Mouse (Mus musculus): ENCODE measurements around the gene Odf4. TPM values are rescaled to one million over a fixed set of nuclear protein-coding genes. Genes with fewer than 3 reads are reported as not detected.

The Odf4 gene
- polyA plus RNA-seq, 1 experiment = not detected

DNA sequence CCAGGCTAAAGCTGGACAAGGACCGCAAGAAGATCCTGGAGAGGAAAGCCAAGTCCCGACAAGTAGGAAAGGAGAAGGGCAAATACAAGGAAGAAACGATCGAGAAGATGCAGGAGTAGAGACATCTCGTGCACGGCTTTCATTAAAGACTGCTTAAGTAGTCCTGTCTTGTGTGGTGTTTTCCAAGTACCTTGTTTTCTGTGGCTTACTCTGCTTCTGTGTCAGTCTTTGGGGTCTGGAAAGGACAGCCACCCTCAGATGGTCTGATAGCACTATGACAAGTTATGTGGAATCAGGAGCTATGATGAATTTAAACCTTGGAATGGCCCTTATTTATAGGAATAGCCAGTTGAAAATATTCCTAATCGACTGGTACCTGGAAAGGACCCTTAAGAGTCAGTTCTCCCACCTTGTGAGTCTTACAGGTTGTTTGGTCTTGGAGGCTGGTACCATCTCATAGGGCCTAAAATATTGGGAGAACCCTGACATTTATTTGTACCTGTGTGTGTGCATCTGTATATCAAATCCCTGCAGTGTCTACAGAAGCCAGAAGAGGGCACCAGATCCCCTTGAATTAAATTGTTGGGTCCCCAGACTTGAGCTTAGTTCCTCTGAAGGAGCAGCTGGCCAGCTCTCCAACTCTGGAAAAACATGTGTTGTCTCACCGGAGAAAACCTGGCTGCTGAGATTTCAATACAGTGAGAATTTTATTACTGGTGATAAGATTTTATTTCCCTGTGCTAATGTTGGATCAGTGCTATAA is 22.3 kb downstream of the Odf4 start:
- 67% methylated on average over 8 of the region's 8 CpGs for WGBS
- peak; percentile 60 for DNase-seq (ENCODE audit: low read depth, low spot score)

DNA sequence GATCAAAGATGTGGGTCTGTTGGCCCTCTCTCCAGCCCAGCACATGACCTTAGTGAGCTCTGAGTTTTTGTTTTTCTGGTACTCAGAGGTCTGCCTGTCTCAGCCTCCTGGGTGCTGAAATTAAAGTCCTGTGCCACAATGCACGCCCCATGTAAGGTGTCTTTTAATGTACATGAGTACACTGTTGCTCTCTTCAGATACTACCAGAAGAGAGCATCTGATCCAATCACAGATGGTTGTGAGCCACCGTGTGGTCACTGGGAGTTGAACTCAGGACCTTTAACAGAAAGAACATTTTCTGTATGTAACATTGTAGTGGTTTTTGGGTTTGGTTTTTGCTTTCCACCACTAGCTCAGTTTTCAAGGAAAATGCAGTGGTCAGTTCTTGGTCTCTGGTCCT is 23.1 kb downstream of the Odf4 start:
- WGBS = 69% methylated on average over 2 of the region's 2 CpGs

DNA sequence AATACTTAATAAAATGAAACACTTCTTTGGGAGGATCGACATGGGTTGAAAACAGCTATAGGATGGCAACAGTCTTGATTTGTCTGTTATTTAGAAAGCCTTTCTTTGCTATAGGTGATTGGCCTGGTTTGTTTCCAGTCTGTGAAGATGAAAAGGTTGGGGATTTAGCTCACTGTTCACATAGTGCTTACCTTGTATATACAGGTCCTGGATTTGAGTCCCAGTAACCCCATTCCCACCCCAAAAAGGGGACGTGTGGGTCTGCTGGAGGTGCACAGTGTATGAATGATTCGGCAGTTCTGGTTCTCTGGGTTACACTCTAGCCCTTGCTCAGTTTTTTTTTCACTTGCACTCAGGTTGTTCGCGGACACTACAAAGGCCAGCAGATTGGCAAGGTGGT is 24.1 kb downstream of the Odf4 start:
- no peak for DNase-seq (ENCODE audit: low read depth, low spot score)
- WGBS = 70% methylated on average over 5 of the region's 5 CpGs

More for the DNA sequence above, 23.1 kb downstream of the Odf4 start:
- no peak for DNase-seq (ENCODE audit: low read depth, low spot score)

DNA sequence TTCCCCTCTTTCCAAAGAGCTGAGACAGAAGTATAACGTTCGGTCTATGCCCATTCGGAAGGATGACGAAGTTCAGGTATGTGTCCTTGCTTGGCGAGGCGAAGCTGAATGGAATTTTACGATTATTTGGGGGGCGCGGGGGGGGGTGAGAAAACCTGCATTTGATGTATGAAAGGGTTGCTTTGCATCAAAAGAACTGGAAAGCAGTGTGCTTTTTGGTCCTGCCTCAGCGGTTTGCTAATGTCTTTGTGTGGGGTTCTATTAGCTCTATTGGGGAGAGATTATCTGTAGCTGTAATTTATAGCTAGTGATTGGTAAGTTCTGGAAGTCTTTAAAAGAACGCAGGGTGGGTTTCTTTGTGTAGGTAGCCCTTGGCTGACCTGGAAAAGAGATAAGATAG is 24.5 kb downstream of the Odf4 start:
- no peak for DNase-seq (ENCODE audit: low read depth, low spot score)
- WGBS = 2% methylated on average over 11 of the region's 11 CpGs

GRCm38 (mm10) chr11:68902047-68902364 is 24.9 kb downstream of the Odf4 start:
- WGBS = under 1% methylated on average over 10 of the region's 10 CpGs
- no peak for DNase-seq (ENCODE audit: low read depth, low spot score)

- WGBS = under 1% methylated on average over 52 of the region's 52 CpGs
- DNase-seq (ENCODE audit: low read depth, low spot score) = peak; percentile 99
Observed at GRCm38 (mm10) chr11:68901351-68902046, 25.4 kb downstream of the Odf4 start, which contains the start of gene Rpl26. Gene Rpl26, plus strand, starts transcription at chr11:68901583.

DNA sequence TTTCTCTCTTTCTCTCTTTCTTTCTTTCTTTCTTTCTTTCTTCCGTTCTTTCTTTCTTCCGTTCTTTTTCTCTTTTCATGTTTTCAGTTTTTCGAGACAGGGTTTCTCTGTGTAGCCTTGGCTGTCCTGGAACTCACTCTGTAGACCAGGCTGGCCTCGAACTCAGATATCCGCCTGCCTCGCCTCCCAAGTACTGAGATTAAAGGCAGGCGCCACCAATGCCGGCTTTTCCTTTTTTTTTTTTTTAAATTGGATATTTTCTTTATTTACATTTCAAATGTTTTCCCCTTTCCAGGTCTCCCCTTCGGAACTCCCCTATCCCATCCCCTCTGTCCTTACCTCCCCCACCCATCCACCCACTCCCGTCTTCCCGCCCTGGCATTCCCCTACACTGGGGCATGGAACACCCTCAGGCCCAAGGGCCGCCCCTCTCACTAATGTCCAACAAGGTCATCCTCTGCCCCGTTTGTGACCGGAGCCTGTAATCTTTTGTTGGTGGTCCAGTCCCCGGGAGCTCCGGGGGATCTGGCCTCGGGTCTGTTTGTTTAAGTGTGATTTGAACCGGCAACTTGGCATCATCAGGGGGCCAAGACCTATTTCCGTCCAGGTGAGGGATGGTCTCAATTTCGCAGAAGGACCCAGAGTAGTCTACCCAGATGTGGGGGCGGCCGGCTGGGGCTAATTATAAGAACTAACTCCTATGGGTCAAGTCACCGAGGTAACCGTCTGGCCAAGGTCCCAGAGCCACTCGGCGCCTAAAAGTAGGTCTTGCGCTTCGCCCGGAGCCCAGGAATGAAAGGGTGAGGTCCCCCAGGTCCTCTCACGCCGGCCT is 26.1 kb downstream of the Odf4 start:
- DNase-seq (ENCODE audit: low read depth, low spot score) = no peak
- WGBS = 24% methylated on average over 31 of the region's 31 CpGs

- 84% methylated on average over 8 of the region's 8 CpGs for WGBS
- DNase-seq (ENCODE audit: low read depth, low spot score) = no peak
Observed at GRCm38 (mm10) chr11:68899815-68900214, 27.1 kb downstream of the Odf4 start.

DNA sequence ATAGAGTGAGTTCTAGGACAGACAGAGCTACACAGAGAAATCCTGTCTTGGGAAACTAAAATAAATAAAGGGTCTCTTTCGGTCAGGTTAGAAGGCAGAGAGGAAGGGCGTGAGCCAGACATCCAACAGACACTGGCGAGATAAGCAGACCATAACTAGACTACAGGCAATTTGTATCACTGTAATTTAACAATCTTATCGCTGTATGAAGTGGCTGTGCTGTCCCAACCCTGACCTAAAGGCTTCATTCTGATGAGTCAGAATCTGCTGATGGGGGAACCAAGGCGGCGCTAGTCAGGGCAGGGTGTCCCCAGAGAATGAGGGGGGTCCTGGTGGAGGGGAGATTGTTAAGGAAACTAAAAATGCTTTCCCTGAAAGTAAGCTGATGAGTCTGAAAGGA is 28.1 kb downstream of the Odf4 start:
- no peak for DNase-seq (ENCODE audit: low read depth, low spot score)
- WGBS = 74% methylated on average over 6 of the region's 6 CpGs

DNA sequence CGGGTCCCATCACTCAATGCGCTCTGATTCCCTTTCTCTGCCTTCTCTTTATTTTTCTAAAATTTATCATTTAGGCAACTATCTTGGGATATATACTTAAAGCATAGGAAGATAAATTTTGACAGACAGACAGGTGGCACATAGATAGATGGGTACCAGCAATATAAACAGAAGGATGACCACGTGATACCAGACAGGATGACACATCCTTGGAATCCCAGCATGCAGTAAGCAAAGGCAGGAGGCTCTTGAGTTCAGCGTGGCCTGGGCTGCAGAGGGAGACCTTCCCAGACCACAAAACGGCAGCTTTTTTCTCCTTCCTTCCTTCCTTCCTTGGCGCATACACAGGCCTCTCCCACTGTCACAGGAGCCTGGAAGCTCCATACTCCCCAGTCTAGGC is 29.0 kb downstream of the Odf4 start:
- WGBS = 61% methylated on average over 6 of the region's 6 CpGs
- no peak for DNase-seq (ENCODE audit: low read depth, low spot score)

GRCm38 (mm10) chr11:68897120-68897519 is 29.8 kb downstream of the Odf4 start:
- 57% methylated on average over 4 of the region's 4 CpGs for WGBS
- DNase-seq (ENCODE audit: low read depth, low spot score) = no peak

- WGBS = 81% methylated on average over 5 of the region's 5 CpGs
Observed at GRCm38 (mm10) chr11:68896247-68896646, 30.6 kb downstream of the Odf4 start.

GRCm38 (mm10) chr11:68893911-68894464 is 32.9 kb downstream of the Odf4 start:
- DNase-seq (ENCODE audit: low read depth, low spot score) = no peak
- WGBS = 60% methylated on average over 12 of the region's 12 CpGs

More at GRCm38 (mm10) chr11:68896247-68896646, 30.6 kb downstream of the Odf4 start:
- no peak for DNase-seq (ENCODE audit: low read depth, low spot score)

GRCm38 (mm10) chr11:68892233-68892832 is 34.5 kb downstream of the Odf4 start:
- WGBS = 66% methylated on average over 15 of the region's 15 CpGs
- DNase-seq (ENCODE audit: low read depth, low spot score) = no peak

- DNase-seq (ENCODE audit: low read depth, low spot score) = no peak
- WGBS = 61% methylated on average over 5 of the region's 5 CpGs
Observed at GRCm38 (mm10) chr11:68891823-68892222, 35.1 kb downstream of the Odf4 start.

- 4% methylated on average over 2 of the region's 2 CpGs for WGBS
- DNase-seq (ENCODE audit: low read depth, low spot score) = no peak
Observed at GRCm38 (mm10) chr11:68890625-68891024, 36.3 kb downstream of the Odf4 start.

DNA sequence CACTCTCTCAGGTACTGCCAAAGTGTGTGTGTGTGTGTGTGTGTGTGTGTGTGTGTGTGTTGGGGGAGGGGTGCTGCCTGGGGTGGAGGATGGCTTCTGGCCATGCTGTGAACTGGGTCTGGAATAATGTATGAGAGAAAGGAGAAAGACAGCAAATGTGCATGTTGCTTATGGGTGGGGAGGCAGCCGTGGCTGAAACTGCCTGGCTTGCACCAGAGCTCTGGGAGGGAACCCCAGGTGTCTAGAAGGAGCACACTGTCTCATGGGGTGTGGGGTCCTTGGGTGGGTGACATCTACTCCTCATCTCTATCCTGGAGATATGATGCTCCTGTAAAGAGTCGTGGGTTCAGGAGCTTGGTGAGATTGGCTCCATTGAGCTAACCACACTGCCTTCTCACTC is 38.2 kb downstream of the Odf4 start:
- 53% methylated on average over 2 of the region's 2 CpGs for WGBS
- no peak for DNase-seq (ENCODE audit: low read depth, low spot score)

- DNase-seq (ENCODE audit: low read depth, low spot score) = no peak
- 27% methylated on average over 6 of the region's 6 CpGs for WGBS
Observed at GRCm38 (mm10) chr11:68888253-68888652, 38.6 kb downstream of the Odf4 start, which contains the start of gene Rnf222. Gene Rnf222, plus strand, starts transcription at chr11:68888553.

DNA sequence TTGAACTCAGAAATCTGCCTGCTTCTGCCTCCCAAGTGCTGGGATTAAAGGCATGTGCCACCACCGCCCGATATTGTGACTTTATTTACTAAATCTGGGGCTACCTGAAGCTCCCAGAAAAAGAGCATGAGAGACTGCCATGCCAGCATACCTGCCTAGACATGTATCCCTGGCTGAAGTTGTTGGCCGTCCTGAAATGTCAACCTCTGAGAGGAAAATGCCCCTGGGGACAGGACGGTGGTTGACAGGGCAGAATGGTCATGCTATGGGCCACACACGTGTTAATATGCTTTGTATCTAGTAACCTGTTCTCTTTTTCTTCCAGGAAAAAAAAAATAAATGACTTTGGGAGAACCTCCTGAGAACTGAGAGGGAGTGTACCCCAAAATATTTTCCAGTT is 40.8 kb downstream of the Odf4 start:
- WGBS = 87% methylated on average over 5 of the region's 5 CpGs

DNA sequence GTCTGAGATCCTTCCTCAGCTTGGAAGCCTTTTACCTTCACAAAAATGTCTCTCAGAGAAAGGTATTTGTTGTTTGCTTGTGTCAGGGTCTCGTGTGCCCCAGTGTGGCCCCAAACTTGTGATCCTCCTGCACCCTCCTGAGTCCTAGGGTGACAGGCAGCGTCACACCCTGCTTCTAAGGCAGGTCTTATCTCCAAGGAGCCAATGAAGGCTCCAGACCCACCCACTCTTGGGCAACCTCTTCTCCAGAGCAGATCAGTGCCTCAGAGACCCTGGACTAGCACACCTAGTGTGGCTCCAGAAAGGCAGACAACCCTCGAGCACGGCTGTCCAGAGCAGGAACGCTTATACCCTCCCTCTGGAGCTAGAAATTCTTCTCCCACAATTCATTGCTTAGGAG is 42.5 kb downstream of the Odf4 start:
- no peak for DNase-seq (ENCODE audit: low read depth, low spot score)
- WGBS = 46% methylated on average over 5 of the region's 5 CpGs

More for the DNA sequence above, 40.8 kb downstream of the Odf4 start:
- no peak for DNase-seq (ENCODE audit: low read depth, low spot score)
